Mouse (Mus musculus): ENCODE results near the gene Gucy1b2. TPM values are rescaled to one million over a fixed set of nuclear protein-coding genes. Genes with fewer than 3 reads are reported as not detected.

Gucy1b2 gene
- polyA plus RNA-seq, 1 experiment from 2014 or later, result not detected

DNA sequence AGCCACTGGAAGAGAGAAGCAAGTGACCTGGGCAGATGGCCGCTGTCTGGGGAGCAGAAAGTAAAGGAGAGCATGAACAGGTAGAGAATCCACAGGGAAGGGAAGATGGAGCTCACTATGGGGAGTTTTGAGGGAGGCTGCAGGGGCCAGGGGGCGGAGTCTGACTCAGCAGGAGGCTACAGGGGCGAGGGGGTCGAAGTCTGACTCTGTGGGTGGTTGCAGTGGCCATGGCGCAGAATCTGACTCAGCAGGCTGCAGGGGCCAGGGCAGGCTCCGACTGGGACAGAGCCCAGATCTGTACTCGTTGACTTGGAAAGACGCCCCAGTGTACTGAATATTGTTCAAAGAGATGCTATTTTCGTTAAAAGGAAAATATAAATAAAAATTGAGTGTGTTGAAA lies 8.9 kb upstream of the Gucy1b2 start:
- no peak overlapping the region for H3K27ac ChIP-seq (replicated peaks)
- 23% methylated on average over 9 of the region's 9 CpGs for WGBS
- no peak for ATAC-seq (ENCODE audit: low FRiP score, low TSS enrichment)
- no peaks in the 10 kb centered on the region for H3K9me3 ChIP-seq (ENCODE audit: control insufficient read depth, low read length)
- H3K4me1 ChIP-seq (replicated peaks; ENCODE audit: control insufficient read depth, insufficient read depth), result no peaks in the 10 kb centered on the region
- TF ChIP-seq EP300 (optimal IDR thresholded peaks at IDR 0.05), result no peak
- TF ChIP-seq CTCF (IDR thresholded peaks at IDR 0.05; ENCODE audit: low read depth), result no peak
- no peak overlapping the region for H3K4me2 ChIP-seq (replicated peaks; ENCODE audit: low read depth)
- no peak for DNase-seq (ENCODE audit: low spot score)
- H3K27me3 ChIP-seq (ENCODE audit: control insufficient read depth, insufficient read depth, low read length), result no peaks in the 10 kb centered on the region
- H3K9ac ChIP-seq (ENCODE audit: low read length), result no peak overlapping the region
- no peak overlapping the region for H3K4me3 ChIP-seq (ENCODE audit: low read depth, low read length)
- H3K36me3 ChIP-seq (ENCODE audit: control insufficient read depth, insufficient read depth, low read length), result no peaks in the 10 kb centered on the region

GRCm38 (mm10) chr14:62459541-62459940 lies 3.5 kb upstream of the Gucy1b2 start:
- ATAC-seq (ENCODE audit: low FRiP score, low TSS enrichment), result no peak
- no peak overlapping the region for H3K9ac ChIP-seq (ENCODE audit: low read length)
- H3K9me3 ChIP-seq (ENCODE audit: control insufficient read depth, low read length), result no peaks in the 10 kb centered on the region
- H3K4me3 ChIP-seq (ENCODE audit: low read depth, low read length), result no peak overlapping the region
- TF ChIP-seq CTCF (IDR thresholded peaks at IDR 0.05; ENCODE audit: low read depth), result peak; percentile 57
- no peak for TF ChIP-seq EP300 (optimal IDR thresholded peaks at IDR 0.05)
- no peak for DNase-seq (ENCODE audit: low spot score)
- no peaks in the 10 kb centered on the region for H3K36me3 ChIP-seq (ENCODE audit: control insufficient read depth, insufficient read depth, low read length)
- no peaks in the 10 kb centered on the region for H3K4me1 ChIP-seq (replicated peaks; ENCODE audit: control insufficient read depth, insufficient read depth)
- 54% methylated on average over 11 of the region's 11 CpGs for WGBS
- H3K4me2 ChIP-seq (replicated peaks; ENCODE audit: low read depth), result no peak overlapping the region
- no peaks in the 10 kb centered on the region for H3K27me3 ChIP-seq (ENCODE audit: control insufficient read depth, insufficient read depth, low read length)
- H3K27ac ChIP-seq (replicated peaks), result no peak overlapping the region

GRCm38 (mm10) chr14:62457420-62458181 lies 1.5 kb upstream of the Gucy1b2 start:
- H3K4me3 ChIP-seq (ENCODE audit: low read depth, low read length), result no peak overlapping the region; the same call in 1 of the 2 replicates
- ATAC-seq (ENCODE audit: low FRiP score, low TSS enrichment), result peak; percentile 77; the same call in 1 of the 2 replicates
- 16% methylated on average over 22 of the region's 22 CpGs for WGBS
- H3K9ac ChIP-seq (ENCODE audit: low read length), result no peak overlapping the region
- TF ChIP-seq EP300 (optimal IDR thresholded peaks at IDR 0.05) (no peak), CTCF (IDR thresholded peaks at IDR 0.05; ENCODE audit: low read depth) (peak; percentile 95)
- no peaks in the 10 kb centered on the region for H3K9me3 ChIP-seq (ENCODE audit: control insufficient read depth, low read length)
- no peaks in the 10 kb centered on the region for H3K4me1 ChIP-seq (replicated peaks; ENCODE audit: control insufficient read depth, insufficient read depth)
- DNase-seq (ENCODE audit: low spot score), result peak; percentile 83
- no peak overlapping the region for H3K27ac ChIP-seq (replicated peaks)
- H3K4me2 ChIP-seq (replicated peaks; ENCODE audit: low read depth), result no peak overlapping the region; the same call in 1 of the 2 replicates
- H3K27me3 ChIP-seq (ENCODE audit: control insufficient read depth, insufficient read depth, low read length), result no peaks in the 10 kb centered on the region
- no peaks in the 10 kb centered on the region for H3K36me3 ChIP-seq (ENCODE audit: control insufficient read depth, insufficient read depth, low read length)

DNA sequence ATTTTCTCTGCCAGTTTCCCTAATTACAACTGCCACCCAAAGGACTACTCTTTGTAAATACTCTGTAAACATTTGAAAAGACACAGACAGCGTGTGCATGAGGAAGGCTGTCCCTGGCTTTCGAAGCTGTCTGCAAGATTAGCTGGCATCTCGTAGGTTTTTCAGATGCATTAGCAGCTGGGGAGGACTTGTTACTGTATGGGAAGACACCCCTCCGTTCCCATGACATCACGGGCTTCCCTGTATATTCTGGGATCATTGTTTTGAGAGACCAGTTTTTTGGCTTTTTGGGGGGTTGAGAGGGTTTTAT lies 564 bp downstream of the Gucy1b2 start:
- Histone ChIP-seq H3K4me3 (ENCODE audit: low read depth, low read length) (no peak overlapping the region), H3K27me3 (ENCODE audit: control insufficient read depth, insufficient read depth, low read length) (no peaks in the 10 kb centered on the region), H3K36me3 (ENCODE audit: control insufficient read depth, insufficient read depth, low read length) (no peaks in the 10 kb centered on the region), H3K9me3 (ENCODE audit: control insufficient read depth, low read length) (no peaks in the 10 kb centered on the region), H3K27ac (replicated peaks) (no peak overlapping the region), H3K4me2 (replicated peaks; ENCODE audit: low read depth) (no peak overlapping the region), H3K9ac (ENCODE audit: low read length) (no peak overlapping the region), H3K4me1 (replicated peaks; ENCODE audit: control insufficient read depth, insufficient read depth) (no peaks in the 10 kb centered on the region)
- DNase-seq (ENCODE audit: low spot score) (no peak), ATAC-seq (ENCODE audit: low FRiP score, low TSS enrichment) (no peak)
- no peak for TF ChIP-seq CTCF (IDR thresholded peaks at IDR 0.05; ENCODE audit: low read depth)
- no peak for TF ChIP-seq EP300 (optimal IDR thresholded peaks at IDR 0.05)
- WGBS, result 56% methylated on average over 5 of the region's 5 CpGs

GRCm38 (mm10) chr14:62454760-62455569 lies 1.1 kb downstream of the Gucy1b2 start:
- ATAC-seq (ENCODE audit: low FRiP score, low TSS enrichment), result no peak
- Histone ChIP-seq H3K4me2 (replicated peaks; ENCODE audit: low read depth) (no peak overlapping the region), H3K4me1 (replicated peaks; ENCODE audit: control insufficient read depth, insufficient read depth) (no peaks in the 10 kb centered on the region), H3K27ac (replicated peaks) (no peak overlapping the region), H3K9me3 (ENCODE audit: control insufficient read depth, low read length) (no peaks in the 10 kb centered on the region), H3K4me3 (ENCODE audit: low read depth, low read length) (no peak overlapping the region), H3K27me3 (ENCODE audit: control insufficient read depth, insufficient read depth, low read length) (no peaks in the 10 kb centered on the region), H3K36me3 (ENCODE audit: control insufficient read depth, insufficient read depth, low read length) (no peaks in the 10 kb centered on the region), H3K9ac (ENCODE audit: low read length) (no peak overlapping the region)
- DNase-seq (ENCODE audit: low spot score), result no peak
- 51% methylated on average over 9 of the region's 9 CpGs for WGBS
- TF ChIP-seq EP300 (optimal IDR thresholded peaks at IDR 0.05) (no peak), CTCF (IDR thresholded peaks at IDR 0.05; ENCODE audit: low read depth) (no peak)

- Histone ChIP-seq H3K27ac (replicated peaks) (no peak overlapping the region), H3K4me2 (replicated peaks; ENCODE audit: low read depth) (no peak overlapping the region), H3K9ac (ENCODE audit: low read length) (no peak overlapping the region), H3K27me3 (ENCODE audit: control insufficient read depth, insufficient read depth, low read length) (no peaks in the 10 kb centered on the region), H3K36me3 (ENCODE audit: control insufficient read depth, insufficient read depth, low read length) (no peaks in the 10 kb centered on the region), H3K9me3 (ENCODE audit: control insufficient read depth, low read length) (no peaks in the 10 kb centered on the region), H3K4me3 (ENCODE audit: low read depth, low read length) (no peak overlapping the region), H3K4me1 (replicated peaks; ENCODE audit: control insufficient read depth, insufficient read depth) (no peaks in the 10 kb centered on the region)
- no peak for TF ChIP-seq EP300 (optimal IDR thresholded peaks at IDR 0.05)
- TF ChIP-seq CTCF (IDR thresholded peaks at IDR 0.05; ENCODE audit: low read depth), result no peak
- DNase-seq (ENCODE audit: low spot score), result no peak
- no peak for ATAC-seq (ENCODE audit: low FRiP score, low TSS enrichment)
- 28% methylated on average over 3 of the region's 3 CpGs for WGBS
Measured at GRCm38 (mm10) chr14:62454136-62454535, 2.0 kb downstream of the Gucy1b2 start.

Data from stomach, postnatal 0 days (tissue).